Mouse (Mus musculus) 416B (cell line): Measurements from ENCODE around the gene Tmem235.
A peak's percentile ranks its signal among the peaks of the same experiment; 100 is the strongest.

ENCODE experiments used
- DNase-seq: peaks from one replicate; pipeline ENCODE4 v3.0.0; 2011; ENCODE audit warnings: low read depth

The Tmem235 gene

GRCm38 (mm10) chr11:117865988-117866387 is 5.4 kb downstream of the Tmem235 start:
- DNase-seq: no peak

DNA sequence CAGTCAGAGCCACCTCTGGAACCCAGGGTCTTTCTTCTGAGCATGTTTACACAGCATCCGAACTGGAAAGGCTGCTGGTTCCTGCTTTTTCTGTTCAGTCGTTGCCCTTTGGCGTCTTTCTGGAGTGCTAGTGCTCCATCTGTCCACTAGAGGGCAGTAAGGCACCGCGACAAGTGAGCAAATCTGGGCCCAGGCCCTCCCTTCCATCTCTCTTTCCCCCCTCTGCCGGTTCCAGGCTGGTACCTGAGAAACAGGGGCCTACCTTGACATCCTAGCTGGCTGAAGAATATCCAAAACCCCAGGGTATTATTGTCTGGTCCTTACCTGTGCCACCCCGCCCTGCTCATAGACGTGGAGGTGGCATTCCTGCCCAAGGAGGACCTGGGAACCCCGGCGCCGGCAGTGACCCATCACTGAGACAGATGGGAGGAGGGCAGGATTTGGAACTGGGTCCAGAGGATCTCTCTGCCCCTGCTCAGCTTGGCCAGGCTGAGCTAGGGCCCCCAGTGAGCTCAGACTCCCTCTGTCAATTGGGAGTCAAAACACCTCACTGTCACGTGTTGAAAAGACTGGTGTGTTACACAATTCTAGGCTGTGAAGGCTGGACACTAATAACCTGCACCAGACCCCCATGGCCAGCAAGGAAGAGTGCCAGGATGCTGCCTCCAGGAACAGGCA is 10.3 kb downstream of the Tmem235 start:
- DNase-seq: peak; percentile 81

DNA sequence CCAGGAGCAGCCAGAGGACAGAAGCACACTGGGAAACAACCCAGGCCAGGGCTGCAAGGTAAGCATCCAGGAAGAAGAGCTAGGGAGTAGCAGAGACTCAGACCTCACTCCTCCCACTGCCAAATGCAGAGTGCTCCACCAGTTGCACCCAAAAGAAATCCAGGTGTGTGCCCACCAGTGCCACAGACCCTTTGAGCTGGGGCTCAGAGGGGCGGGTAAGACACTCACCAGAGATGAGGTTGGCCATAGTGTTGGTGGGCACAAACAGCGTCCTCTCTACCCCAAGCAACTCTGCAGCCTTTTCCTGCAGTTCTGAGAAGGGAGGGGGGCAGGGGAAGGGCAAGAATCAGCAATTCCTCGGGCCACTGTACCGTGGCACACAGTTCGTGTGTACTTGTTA is 10.8 kb downstream of the Tmem235 start:
- no peak for DNase-seq

DNA sequence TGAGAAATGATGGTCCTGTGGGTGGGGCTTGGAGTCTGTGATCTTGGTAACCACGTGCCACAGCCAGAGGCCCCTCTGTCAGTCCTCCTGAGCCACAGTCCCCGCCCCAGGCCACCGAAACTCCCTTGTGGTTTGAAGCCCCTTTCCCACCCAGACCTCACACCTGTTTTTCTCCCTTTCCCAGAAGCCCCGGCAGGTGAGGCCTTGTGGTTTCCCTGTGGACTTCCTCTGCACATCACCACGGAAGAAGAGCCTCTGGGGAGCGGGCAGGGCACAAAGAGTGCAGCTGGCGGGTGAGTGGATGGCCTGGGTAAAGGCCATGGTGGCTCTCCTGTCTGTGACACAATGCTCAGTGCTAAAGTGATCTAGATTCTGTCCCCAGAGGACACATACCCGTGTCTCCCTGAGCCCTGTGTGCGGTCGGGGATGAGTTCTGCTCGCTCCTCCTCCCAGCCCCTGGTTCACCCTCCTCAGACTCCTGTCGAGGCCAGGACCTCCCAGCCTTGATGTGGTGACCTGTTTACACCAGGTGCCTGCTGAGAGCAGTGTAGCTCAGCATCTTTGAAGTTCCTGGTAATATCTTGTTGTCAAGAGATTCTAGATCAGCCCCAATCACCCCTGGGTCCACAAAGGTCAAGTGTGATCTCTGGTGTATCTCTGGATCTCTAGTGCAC is 11.5 kb downstream of the Tmem235 start:
- DNase-seq: no peak

DNA sequence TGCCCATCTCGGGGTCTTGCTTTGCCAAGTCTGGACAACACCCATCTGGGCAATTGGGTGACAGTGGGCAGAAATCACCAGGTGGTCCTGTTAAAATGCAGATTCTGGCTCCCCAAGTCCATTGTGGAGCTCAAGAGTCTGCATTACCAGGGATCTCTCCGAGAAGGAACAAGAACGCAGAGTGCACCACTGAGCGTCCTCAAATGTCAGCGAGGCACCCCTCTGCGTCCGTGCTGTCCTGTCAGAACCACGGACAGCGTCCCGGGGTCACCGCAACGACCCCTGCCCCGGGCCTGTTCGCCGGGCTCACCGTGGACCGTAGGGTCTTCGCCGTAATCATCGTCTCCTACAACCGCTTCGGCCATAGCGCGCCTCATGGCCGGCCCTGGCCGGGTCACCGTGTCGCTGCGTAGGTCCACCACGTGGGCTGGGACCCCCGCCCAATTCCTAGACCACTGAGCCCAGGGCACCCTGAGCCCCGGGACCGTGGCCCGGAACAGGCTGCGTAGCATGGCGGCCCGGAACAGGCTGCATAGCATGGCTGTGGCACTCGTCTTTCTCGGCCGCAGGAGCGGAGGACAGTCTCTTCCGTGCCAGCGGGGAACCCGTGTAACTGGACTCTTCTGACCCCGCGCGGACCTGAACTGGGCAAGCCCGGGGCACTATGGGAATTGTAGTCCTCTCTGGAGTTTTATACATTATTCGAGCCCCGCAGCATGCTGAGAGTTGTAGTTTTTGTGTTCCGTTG is 12.5 kb downstream of the Tmem235 start, which contains the start of gene Tha1:
Gene Tha1, minus strand, starts transcription at position 621 of the 748 bp plus-strand sequence.
- peak; percentile 86 for DNase-seq

DNA sequence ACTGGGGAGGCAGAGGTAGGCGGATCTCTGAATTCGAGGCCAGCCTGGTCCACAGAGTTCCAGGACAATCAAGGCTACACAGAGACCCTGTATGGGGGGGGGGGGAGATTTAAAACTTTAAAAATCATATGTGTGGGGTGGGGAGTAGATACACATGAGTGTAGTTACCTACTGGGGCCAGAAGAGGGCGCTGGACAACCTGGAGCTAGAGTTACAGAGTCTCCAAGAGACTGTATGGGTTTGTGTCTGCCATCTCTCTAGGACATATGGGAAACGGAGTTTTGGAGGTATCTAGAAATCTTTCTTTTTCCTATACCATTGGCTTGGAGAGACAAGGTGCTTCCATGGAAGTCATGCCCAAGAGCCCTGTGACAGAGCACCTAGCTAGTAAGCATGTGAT is 13.9 kb downstream of the Tmem235 start:
- DNase-seq: peak; percentile 67

GRCm38 (mm10) chr11:117875681-117876080 is 15.1 kb downstream of the Tmem235 start:
- no peak for DNase-seq

- DNase-seq: peak; percentile 93
Measured at GRCm38 (mm10) chr11:117877917-117878745, 17.6 kb downstream of the Tmem235 start.

DNA sequence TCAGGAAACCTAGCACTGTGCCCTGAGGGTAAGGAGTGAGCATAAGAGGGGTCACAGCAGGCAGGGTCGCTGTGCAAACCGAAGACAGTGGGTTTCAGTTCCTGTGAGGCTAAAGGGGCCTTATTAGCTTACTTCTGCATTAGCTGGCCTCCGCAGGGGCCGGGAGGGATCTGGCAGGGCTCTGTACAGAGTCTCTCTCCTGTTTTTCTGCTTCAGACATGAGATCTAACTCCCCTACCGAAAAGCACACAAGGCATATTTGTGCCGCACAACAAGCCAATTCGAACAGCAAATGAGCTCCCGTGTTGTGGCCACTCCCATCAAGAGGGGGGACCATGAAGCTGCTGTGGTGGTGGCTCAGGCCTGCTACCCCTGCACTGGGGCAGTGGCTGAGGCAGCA is 18.3 kb downstream of the Tmem235 start:
- DNase-seq: peak; percentile 62

GRCm38 (mm10) chr11:117879676-117880075 is 19.1 kb downstream of the Tmem235 start:
- no peak for DNase-seq

GRCm38 (mm10) chr11:117880336-117880976 is 19.9 kb downstream of the Tmem235 start:
- DNase-seq: no peak

DNA sequence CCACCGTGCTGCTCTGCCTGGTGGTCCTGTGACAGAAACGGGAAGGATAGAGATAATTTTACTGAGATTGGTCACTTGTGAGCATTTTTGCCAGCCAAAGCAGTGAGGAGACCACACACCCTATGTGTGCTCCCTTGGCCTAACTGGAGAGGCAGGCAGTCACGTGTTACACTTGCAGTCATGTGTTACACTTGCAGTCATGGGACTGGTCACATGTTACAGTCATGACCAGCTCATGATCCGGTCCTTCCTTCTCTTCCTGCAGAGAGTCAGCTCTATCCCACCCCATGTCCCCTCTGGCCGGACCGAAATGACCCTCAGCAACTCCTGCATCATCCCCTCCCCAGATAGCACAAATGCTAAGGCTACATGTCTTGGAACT is 20.4 kb downstream of the Tmem235 start:
- no peak for DNase-seq

DNA sequence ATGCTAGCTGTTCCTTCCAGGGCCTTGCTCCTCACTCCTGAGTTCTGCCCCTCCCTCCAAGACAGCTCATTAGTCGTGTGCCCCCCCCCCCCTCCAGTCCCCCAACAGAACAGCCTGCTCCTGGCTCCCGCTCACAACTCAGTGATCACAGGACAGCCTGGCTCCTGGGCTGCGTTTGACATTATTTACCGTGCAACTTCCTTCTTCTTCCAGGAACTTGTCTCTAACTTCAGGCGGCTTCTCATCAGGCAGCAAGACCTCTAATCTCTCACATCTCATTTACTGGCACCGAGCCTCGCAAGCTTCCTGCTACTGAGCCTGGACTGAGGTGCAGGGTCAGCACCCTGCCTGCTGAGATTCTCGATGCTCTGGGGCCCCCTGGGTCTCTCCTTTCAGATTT is 21.2 kb downstream of the Tmem235 start:
- peak; percentile 81 for DNase-seq

- DNase-seq: no peak
Measured at GRCm38 (mm10) chr11:117882208-117882607, 21.7 kb downstream of the Tmem235 start.

DNA sequence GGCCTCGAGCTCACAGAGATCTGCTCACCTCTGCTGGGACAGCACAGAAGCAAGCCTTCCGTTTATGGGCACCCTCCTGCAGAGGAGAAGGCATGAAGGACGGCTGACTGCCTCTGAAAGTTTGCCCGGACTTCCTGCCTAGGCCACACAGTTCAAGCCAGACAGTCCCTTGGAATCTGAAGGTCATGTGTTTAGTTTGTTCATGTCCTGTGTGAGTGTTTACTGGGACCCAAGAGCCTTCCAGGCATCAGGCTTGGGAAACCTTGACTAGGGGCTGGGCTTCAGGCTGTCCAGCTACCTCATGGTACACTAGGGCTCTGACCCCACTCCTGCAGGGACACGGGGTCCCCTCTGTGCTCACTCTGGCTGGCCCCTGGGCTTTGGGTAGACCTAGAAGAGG is 25.4 kb downstream of the Tmem235 start:
- peak; percentile 32 for DNase-seq

- no peak for DNase-seq
Measured at GRCm38 (mm10) chr11:117888168-117888852, 27.8 kb downstream of the Tmem235 start.

DNA sequence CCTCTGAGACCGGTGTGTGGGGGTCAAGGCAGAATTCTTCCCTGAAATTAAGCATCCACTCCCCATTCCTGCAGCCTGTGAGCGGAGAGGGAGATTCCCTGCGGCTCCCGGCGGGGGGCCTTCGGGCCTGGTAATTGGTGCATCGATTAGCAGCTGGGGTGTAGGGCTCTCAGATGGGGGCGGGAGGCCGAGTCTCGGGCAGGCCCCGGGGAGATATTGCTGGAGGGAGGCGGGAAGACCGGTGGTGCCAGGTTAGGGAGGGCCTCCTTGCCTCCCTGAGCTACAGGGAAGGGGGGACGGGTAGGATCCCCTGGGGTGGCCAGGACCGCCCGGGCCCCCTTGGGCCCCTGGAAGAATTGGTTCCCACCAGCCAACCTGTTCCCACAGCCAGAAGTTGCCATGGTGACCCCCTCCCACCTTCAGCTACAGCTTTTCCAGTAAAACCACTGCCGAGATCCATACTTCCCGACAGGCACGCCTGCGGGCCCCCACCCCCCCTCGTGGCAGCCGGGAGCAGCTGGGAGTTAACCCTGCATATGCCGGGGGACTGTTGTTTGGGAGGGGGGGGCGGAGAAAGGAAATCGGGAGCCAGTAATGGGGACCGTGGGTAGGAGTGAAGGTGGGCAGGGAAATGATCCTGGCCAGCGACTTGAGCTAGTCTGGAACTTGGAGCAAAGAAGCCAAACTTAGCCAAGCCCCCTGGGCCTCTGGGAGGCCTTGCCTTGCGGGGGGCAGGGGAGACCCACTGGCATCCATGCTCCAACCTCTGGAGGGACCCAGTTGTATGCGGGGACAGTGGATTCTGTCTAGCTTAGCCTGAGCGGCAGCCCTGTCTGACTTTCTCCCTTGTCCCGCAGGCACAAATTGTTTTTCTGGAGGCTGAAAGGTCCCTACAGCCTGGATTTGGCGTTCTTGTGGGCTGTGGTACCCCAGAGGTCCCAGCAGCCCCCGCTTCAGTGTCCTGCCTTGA is 28.6 kb downstream of the Tmem235 start:
- no peak for DNase-seq

- no peak for DNase-seq
Measured at GRCm38 (mm10) chr11:117889887-117890340, 29.4 kb downstream of the Tmem235 start.

GRCm38 (mm10) chr11:117890519-117891282 is 30.1 kb downstream of the Tmem235 start:
- peak; percentile 23 for DNase-seq
